Mouse (Mus musculus) G1E (cell line): ENCODE results near the gene Tmem9. TPM values are rescaled to one million over a fixed set of nuclear protein-coding genes. Genes with fewer than 3 reads are reported as not detected.

ENCODE experiments used
- ATAC-seq: 2 replicates; pipeline ENCODE4 v1.8.0; 2016; ENCODE audit warnings: mild to moderate bottlenecking; ENCODE audit not compliant: insufficient number of reproducible peaks, poor library complexity, low FRiP score, severe bottlenecking; ENCODE audit errors: extremely low read depth
- DNase-seq: peaks from one replicate; pipeline ENCODE4 v3.0.0; 2012; ENCODE audit warnings: low spot score
- H3K27me3 ChIP-seq: 2 replicates; pipeline ENCODE4 v1.6.1; 2012; ENCODE audit warnings: mild to moderate bottlenecking, low read length, inconsistent platforms; ENCODE audit not compliant: insufficient read depth
- H3K36me3 ChIP-seq: replicated peaks from 2 replicates; pipeline ENCODE3; 2012; ENCODE audit warnings: mild to moderate bottlenecking, inconsistent platforms
- H3K4me1 ChIP-seq: 2 replicates; pipeline ENCODE4 v1.6.1; 2012; ENCODE audit warnings: low read depth, low read length, inconsistent platforms, mixed read lengths; ENCODE audit not compliant: insufficient read depth
- H3K4me3 ChIP-seq: 2 replicates; pipeline ENCODE4 v1.5.1; 2012; ENCODE audit warnings: low read depth, mild to moderate bottlenecking, inconsistent platforms, low read length, moderate library complexity, mixed read lengths
- H3K9me3 ChIP-seq: replicated peaks from 2 replicates; pipeline ENCODE4 v1.6.1; 2012; ENCODE audit warnings: inconsistent platforms
- CTCF ChIP-seq: IDR thresholded peaks from 2 replicates; pipeline ENCODE4 v1.5.1; 2012; ENCODE audit warnings: low read depth, low read length, inconsistent platforms, mixed read lengths
- GATA1 ChIP-seq: IDR thresholded peaks from 2 replicates; pipeline ENCODE4 v1.6.1; 2012; ENCODE audit warnings: borderline replicate concordance, low read length, inconsistent platforms, mixed read lengths
- GATA2 ChIP-seq: IDR thresholded peaks from 2 replicates; pipeline ENCODE4 v1.6.1; 2012; ENCODE audit warnings: low read depth, low read length, inconsistent platforms, borderline replicate concordance
- POLR2AphosphoS5 ChIP-seq: IDR thresholded peaks from 2 replicates; pipeline ENCODE4 v1.6.1; 2012; ENCODE audit warnings: low read depth, low read length, inconsistent platforms; ENCODE audit not compliant: insufficient replicate concordance
- TAL1 ChIP-seq: conservative IDR thresholded peaks from 2 replicates; pipeline ENCODE4 v1.6.1; 2012; ENCODE audit warnings: low read depth, low read length, inconsistent platforms, mixed read lengths
- polyA plus RNA-seq: library from polyadenylated mRNA; stranded (reverse); fragments of >175 nt; gene quantifications from 2 replicates; pipeline ENCODE4 v1.2.3, GENCODE M21; 2012
- total RNA-seq, 2 experiments: library from RNA; stranded (forward) in 1 of 2; stranded (reverse) in 1 of 2; fragments of 200-1000 nt in 1 of 2; fragments of >200 nt in 1 of 2; fragmentation: Nextera tagmentation in 1 of 2; gene quantifications; 2 replicates each; pipeline ENCODE4 v1.2.3; 2014 to 2017

The Tmem9 gene
- total and polyA plus RNA-seq, 3 experiments: 63.5 to 78.3 (median 78.0) TPM

DNA sequence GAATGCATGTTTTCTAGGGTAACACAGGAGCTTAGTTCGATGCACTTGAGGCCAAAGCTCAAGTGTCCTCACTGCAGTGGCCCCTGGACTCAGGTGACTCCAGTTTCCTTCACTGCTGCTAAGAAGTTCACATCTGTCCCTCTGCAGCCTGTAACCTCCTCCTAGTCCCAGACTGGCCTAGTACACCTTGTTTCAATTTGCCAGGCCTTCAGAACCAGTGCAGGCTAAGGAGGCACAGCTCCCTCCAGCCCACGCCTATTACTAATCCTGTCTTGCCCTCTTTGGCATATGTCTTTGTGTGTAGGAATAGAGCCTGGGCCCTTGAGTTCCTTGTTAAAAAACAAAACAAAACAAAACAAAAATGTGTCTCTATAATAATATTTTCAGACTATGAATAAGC lies 9.4 kb downstream of the Tmem9 start:
- ATAC-seq: no peak
- Histone ChIP-seq H3K4me3 (peak overlapping the region; percentile 56; the same call in 1 of the 2 replicates), H3K4me1 (peaks cover 72% of the 10 kb centered on the region)

DNA sequence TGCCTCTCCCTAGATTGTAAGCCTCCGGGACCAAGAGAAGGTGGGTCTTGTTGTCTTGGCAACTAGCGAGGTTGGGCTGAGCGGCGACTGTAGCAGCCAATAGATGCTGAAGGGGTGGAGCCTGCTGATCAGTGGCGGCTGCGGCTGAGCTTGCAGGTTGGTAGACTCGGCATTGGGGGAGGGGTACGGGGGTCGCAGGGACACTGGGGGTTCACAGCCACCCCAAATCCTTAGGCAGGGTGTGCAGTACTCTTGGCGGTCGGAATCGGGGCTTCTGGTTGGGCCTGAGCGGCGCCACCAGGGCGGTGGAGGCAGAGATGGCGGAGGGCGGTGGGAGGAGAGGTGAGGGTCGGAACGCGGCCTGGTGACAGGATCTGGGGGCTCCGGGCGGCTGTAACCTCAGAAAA lies 10.0 kb downstream of the Tmem9 start:
- H3K4me1 ChIP-seq: peaks cover 75% of the 10 kb centered on the region
- peak overlapping the region; percentile 80 for H3K4me3 ChIP-seq
- ATAC-seq (peak; percentile 76), DNase-seq (peak; percentile 96)
- H3K36me3 ChIP-seq: peaks cover 38% of the 10 kb centered on the region
- no peaks in the 10 kb centered on the region for H3K9me3 ChIP-seq
- no peak for TF ChIP-seq CTCF
- TF ChIP-seq GATA2: no peak
- TF ChIP-seq GATA1: no peak
- no peak for TF ChIP-seq POLR2AphosphoS5
- TF ChIP-seq TAL1: no peak
- H3K27me3 ChIP-seq: no peaks in the 10 kb centered on the region

More for the DNA sequence above, 9.4 kb downstream of the Tmem9 start:
- peaks cover 32% of the 10 kb centered on the region for H3K36me3 ChIP-seq
- no peak for DNase-seq
- no peaks in the 10 kb centered on the region for H3K9me3 ChIP-seq
- H3K27me3 ChIP-seq: no peaks in the 10 kb centered on the region
- TF ChIP-seq GATA2: no peak
- no peak for TF ChIP-seq POLR2AphosphoS5
- TF ChIP-seq CTCF: no peak
- TF ChIP-seq GATA1: no peak

DNA sequence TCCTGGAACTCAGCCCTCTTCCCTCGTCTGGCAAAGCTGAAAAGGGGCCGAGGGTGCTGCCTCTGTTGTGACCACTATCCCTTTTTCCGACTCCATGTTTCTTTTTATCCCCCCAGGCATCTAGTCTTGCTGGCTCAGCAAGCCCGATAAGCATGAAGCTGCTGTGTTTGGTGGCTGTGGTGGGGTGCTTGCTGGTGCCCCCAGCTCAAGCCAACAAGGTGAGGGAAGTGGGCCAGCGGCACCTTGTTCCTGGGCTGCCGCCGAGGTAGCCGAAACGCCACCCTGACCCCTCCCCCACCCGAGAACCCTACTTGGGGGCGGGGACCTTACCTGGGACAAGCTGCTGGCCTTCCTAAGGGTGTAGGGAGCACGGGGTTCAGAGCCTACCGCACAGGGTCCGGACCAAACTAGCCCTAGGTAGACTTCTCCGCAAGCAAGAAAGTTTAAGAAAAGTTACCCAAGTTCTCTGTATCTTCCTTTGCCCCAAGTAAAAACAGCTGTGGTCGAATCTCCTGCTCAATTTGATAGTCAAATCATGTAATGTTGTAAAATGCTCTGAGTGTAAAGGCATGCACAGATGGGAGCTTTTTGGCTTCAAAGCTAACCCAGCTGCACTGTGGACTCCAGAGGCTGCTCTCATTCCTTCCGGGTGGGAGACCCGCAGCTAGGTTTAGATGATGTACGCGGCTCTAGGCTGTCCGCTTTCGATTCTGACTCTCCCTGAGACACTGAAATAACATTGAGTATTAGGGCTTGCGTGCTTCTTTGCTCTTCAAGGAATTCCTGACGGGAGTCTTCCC lies 10.6 kb downstream of the Tmem9 start:
- Histone ChIP-seq H3K9me3 (no peaks in the 10 kb centered on the region), H3K36me3 (peaks cover 44% of the 10 kb centered on the region), H3K4me1 (peaks cover 75% of the 10 kb centered on the region), H3K4me3 (peak overlapping the region; percentile 80), H3K27me3 (no peaks in the 10 kb centered on the region)
- no peak for TF ChIP-seq CTCF
- no peak for TF ChIP-seq GATA1
- TF ChIP-seq GATA2: no peak
- DNase-seq: peak; percentile 53
- no peak for ATAC-seq

DNA sequence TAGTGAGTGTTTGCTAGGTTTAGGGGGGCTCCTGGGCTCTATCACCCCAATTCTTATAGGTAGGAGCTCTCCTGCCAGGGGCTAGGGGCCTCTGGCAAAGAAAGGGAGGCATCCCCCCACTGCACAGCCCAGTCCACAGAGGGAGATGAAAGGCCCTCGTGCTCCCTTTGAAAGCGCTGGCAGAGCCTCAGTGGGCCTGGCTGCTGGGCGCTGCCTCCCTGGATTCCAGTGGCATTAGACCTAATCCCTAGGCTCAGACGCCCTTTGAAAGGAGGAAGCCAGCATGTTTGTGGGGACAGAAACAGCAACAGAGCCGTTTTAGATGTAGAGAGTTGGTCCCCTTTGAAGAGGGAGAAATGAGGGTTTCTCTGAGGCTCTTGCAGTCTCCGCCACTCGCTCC lies 22.3 kb downstream of the Tmem9 start:
- TF ChIP-seq POLR2AphosphoS5 (no peak), GATA1 (no peak), CTCF (no peak), GATA2 (no peak), TAL1 (no peak)
- ATAC-seq (no peak), DNase-seq (no peak)
- H3K4me1 ChIP-seq: peaks cover 27% of the 10 kb centered on the region
- H3K9me3 ChIP-seq: no peaks in the 10 kb centered on the region
- no peak overlapping the region for H3K4me3 ChIP-seq
- no peaks in the 10 kb centered on the region for H3K27me3 ChIP-seq
- peaks cover 100% of the 10 kb centered on the region for H3K36me3 ChIP-seq

DNA sequence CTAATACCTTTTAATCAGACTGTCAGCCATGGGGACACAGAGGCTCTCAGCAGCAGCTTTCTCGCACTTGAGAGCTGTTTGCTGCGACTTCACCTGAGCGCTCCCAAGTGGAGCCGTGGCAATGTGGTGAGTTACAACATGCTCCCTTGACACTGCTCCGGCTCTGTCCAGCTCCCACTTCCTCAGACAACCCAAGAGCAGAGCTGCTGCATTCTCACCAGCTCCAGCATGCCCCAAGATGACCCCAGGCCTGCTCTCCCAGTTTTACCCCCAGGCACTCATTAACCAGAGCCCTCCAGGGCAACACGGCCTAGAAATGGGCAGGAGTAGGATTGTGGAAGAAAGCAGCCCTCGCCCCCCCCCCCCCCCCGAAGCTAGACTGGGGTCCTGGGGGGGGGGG lies 23.7 kb downstream of the Tmem9 start:
- H3K4me3 ChIP-seq: no peak overlapping the region
- no peak for DNase-seq
- H3K36me3 ChIP-seq: peaks cover 98% of the 10 kb centered on the region
- H3K9me3 ChIP-seq: no peaks in the 10 kb centered on the region
- H3K4me1 ChIP-seq: peaks cover 16% of the 10 kb centered on the region
- no peaks in the 10 kb centered on the region for H3K27me3 ChIP-seq
- TF ChIP-seq GATA1 (no peak), TAL1 (no peak), POLR2AphosphoS5 (no peak), GATA2 (no peak), CTCF (no peak)
- no peak for ATAC-seq

DNA sequence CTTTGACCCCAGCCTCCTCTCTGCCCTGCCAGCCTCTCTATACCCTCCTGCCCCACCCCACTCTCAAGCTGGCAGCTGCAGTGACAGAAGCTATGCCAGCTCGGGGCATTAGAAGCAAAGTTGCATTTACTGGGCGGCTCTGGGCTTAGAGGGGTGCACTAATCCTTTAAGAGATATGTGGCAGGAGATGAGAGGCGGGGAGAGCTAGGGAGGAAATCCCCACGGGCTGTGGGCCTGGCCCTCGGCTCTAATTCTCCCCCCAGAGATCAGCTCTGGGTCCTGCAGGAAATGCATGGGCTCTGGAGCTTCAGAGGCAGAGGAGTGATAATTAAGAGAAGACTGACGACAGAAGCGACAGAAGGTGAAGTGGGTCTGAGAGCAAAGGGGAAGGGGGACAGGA lies 25.0 kb downstream of the Tmem9 start:
- Histone ChIP-seq H3K4me3 (no peak overlapping the region), H3K27me3 (no peaks in the 10 kb centered on the region), H3K4me1 (peaks cover 11% of the 10 kb centered on the region; the same call in 1 of the 2 replicates), H3K9me3 (no peaks in the 10 kb centered on the region), H3K36me3 (peaks cover 87% of the 10 kb centered on the region)
- DNase-seq: no peak
- TF ChIP-seq GATA2 (no peak), POLR2AphosphoS5 (no peak), GATA1 (no peak)
- no peak for ATAC-seq
